Mouse (Mus musculus): Measurements from ENCODE around the gene Ezh1. TPM values are rescaled to one million over a fixed set of nuclear protein-coding genes. Genes with fewer than 3 reads are reported as not detected.

Ezh1 gene
- polyA plus RNA-seq, 1 experiment = 2.0 TPM

DNA sequence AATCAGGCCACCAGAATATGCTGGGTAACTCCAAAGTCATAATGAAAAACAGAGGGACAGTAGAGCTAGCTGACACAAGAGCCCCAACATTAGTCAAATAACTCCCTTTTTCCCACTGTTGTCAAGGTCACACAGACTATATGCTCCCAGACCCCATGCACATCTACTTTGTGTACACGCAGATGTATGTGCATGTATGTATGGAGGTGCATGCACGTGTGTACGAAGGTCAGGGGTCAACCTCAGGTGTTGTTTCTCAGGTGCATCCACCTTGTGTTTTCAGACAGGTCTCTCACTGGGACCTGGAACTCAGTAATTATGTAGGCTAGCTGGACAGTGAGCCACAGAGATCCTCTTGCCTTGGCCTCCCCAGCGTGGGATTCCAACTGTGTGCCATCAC is 40.8 kb downstream of the Ezh1 start:
- peaks cover 51% of the 10 kb centered on the region for H3K36me3 ChIP-seq (replicated peaks; ENCODE audit: low read length)
- 0 out of 2 replicates have a peak, but pooled peaks cover 4% of the 10 kb centered on the region for H3K9me3 ChIP-seq
- peaks cover 96% of the 10 kb centered on the region for H3K4me1 ChIP-seq
- H3K27me3 ChIP-seq (replicated peaks) = peaks cover 52% of the 10 kb centered on the region
- no peak for TF ChIP-seq FLI1 (IDR thresholded peaks at IDR 0.05; ENCODE audit: low read length)
- H3K4me3 ChIP-seq (replicated peaks) = no peak overlapping the region

DNA sequence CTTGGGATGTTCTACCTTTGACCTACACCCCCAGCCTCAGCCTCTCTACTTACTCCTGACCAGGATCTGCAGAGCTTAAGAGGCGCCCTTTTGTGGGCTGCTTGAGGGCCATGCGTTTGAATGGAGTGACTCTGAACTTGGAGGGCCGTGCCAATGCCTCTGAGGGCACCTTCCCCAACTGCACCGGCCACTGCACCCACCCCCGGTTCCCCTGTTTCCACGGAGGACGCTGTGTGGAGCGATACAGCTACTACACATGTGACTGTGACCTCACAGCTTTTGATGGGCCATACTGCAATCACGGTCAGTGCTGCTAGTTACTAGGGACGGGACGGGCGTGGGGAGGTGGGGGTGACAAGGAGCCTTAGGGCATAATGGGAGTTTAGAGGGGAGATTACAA is 41.3 kb downstream of the Ezh1 start:
- TF ChIP-seq FLI1 (IDR thresholded peaks at IDR 0.05; ENCODE audit: low read length) (no peak), GATA1 (IDR thresholded peaks at IDR 0.05; ENCODE audit: borderline replicate concordance, low read length) (no peak)
- H3K27me3 ChIP-seq (replicated peaks) = peaks cover 54% of the 10 kb centered on the region
- peaks cover 96% of the 10 kb centered on the region for H3K4me1 ChIP-seq
- peaks cover 51% of the 10 kb centered on the region for H3K36me3 ChIP-seq (replicated peaks; ENCODE audit: low read length)
- H3K4me3 ChIP-seq (replicated peaks) = no peak overlapping the region
- 0 out of 2 replicates have a peak, but pooled peaks cover 4% of the 10 kb centered on the region for H3K9me3 ChIP-seq

GRCm38 (mm10) chr11:101182771-101183517 is 43.3 kb downstream of the Ezh1 start:
- Histone ChIP-seq H3K9me3 (0 out of 2 replicates have a peak, but pooled peaks cover 4% of the 10 kb centered on the region), H3K4me3 (replicated peaks) (no peak overlapping the region), H3K4me1 (peaks cover 95% of the 10 kb centered on the region), H3K36me3 (replicated peaks; ENCODE audit: low read length) (peaks cover 38% of the 10 kb centered on the region), H3K27me3 (replicated peaks) (peaks cover 71% of the 10 kb centered on the region)
- TF ChIP-seq GATA1 (IDR thresholded peaks at IDR 0.05; ENCODE audit: borderline replicate concordance, low read length) (no peak), FLI1 (IDR thresholded peaks at IDR 0.05; ENCODE audit: low read length) (no peak)

DNA sequence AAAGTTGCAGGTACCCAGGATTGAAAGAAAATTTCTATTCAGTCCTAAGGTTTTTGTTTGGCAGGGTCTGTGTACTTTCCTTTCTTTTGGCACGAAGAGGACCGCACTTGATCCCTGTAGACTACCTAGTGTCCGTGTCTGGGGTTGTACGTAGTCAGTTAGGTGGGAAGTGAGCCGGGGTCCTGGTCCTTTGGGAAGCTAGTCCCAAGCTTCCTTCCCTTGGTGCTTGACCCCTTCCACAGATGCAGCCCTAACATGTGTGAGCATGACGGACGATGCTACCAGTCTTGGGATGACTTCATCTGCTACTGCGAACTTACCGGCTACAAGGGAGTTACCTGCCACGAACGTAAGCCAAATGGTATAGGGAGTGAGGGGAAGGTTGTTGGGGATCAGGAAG is 44.3 kb downstream of the Ezh1 start:
- Histone ChIP-seq H3K27me3 (replicated peaks) (peaks cover 79% of the 10 kb centered on the region), H3K4me1 (peaks cover 95% of the 10 kb centered on the region)

GRCm38 (mm10) chr11:101180846-101181740 is 45.2 kb downstream of the Ezh1 start:
- Histone ChIP-seq H3K9me3 (no peaks in the 10 kb centered on the region), H3K4me3 (replicated peaks) (peak overlapping the region; percentile 12), H3K36me3 (replicated peaks; ENCODE audit: low read length) (peaks cover 21% of the 10 kb centered on the region), H3K27me3 (replicated peaks) (peaks cover 82% of the 10 kb centered on the region), H3K4me1 (peaks cover 95% of the 10 kb centered on the region)
- TF ChIP-seq GATA1 (IDR thresholded peaks at IDR 0.05; ENCODE audit: borderline replicate concordance, low read length) (no peak), FLI1 (IDR thresholded peaks at IDR 0.05; ENCODE audit: low read length) (no peak)

More for the DNA sequence above, 44.3 kb downstream of the Ezh1 start:
- H3K4me3 ChIP-seq (replicated peaks) = no peak overlapping the region
- peaks cover 30% of the 10 kb centered on the region for H3K36me3 ChIP-seq (replicated peaks; ENCODE audit: low read length)
- no peak for TF ChIP-seq FLI1 (IDR thresholded peaks at IDR 0.05; ENCODE audit: low read length)
- TF ChIP-seq GATA1 (IDR thresholded peaks at IDR 0.05; ENCODE audit: borderline replicate concordance, low read length) = no peak
- 0 out of 2 replicates have a peak, but pooled peaks cover 4% of the 10 kb centered on the region for H3K9me3 ChIP-seq

DNA sequence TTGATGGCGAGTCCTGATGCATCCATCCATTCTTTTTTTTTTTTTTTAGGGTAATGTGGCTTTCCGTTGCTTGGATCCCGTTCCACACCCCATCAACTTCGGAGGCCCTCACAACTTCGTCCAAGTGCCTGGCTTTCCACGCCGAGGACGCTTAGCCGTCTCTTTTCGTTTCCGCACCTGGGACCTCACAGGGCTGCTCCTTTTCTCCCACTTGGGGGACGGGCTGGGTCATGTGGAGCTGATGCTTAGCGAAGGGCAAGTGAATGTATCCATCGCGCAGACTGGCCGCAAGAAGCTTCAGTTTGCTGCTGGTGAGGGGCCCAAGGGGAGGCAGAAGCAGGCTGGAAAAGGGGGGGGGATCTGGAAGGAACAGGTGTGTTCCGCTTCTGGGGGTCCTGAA is 46.0 kb downstream of the Ezh1 start:
- H3K9me3 ChIP-seq = no peaks in the 10 kb centered on the region
- H3K4me1 ChIP-seq = peaks cover 95% of the 10 kb centered on the region
- H3K36me3 ChIP-seq (replicated peaks; ENCODE audit: low read length) = peaks cover 14% of the 10 kb centered on the region
- no peak for TF ChIP-seq GATA1 (IDR thresholded peaks at IDR 0.05; ENCODE audit: borderline replicate concordance, low read length)
- no peak for TF ChIP-seq FLI1 (IDR thresholded peaks at IDR 0.05; ENCODE audit: low read length)
- peaks cover 87% of the 10 kb centered on the region for H3K27me3 ChIP-seq (replicated peaks)
- H3K4me3 ChIP-seq (replicated peaks) = no peak overlapping the region

GRCm38 (mm10) chr11:101179306-101179705 is 47.0 kb downstream of the Ezh1 start:
- H3K4me3 ChIP-seq (replicated peaks) = no peak overlapping the region
- H3K4me1 ChIP-seq = peaks cover 95% of the 10 kb centered on the region
- TF ChIP-seq GATA1 (IDR thresholded peaks at IDR 0.05; ENCODE audit: borderline replicate concordance, low read length) = no peak
- TF ChIP-seq FLI1 (IDR thresholded peaks at IDR 0.05; ENCODE audit: low read length) = no peak
- peaks cover 88% of the 10 kb centered on the region for H3K27me3 ChIP-seq (replicated peaks)
- peaks cover 11% of the 10 kb centered on the region for H3K36me3 ChIP-seq (replicated peaks; ENCODE audit: low read length)
- no peaks in the 10 kb centered on the region for H3K9me3 ChIP-seq

DNA sequence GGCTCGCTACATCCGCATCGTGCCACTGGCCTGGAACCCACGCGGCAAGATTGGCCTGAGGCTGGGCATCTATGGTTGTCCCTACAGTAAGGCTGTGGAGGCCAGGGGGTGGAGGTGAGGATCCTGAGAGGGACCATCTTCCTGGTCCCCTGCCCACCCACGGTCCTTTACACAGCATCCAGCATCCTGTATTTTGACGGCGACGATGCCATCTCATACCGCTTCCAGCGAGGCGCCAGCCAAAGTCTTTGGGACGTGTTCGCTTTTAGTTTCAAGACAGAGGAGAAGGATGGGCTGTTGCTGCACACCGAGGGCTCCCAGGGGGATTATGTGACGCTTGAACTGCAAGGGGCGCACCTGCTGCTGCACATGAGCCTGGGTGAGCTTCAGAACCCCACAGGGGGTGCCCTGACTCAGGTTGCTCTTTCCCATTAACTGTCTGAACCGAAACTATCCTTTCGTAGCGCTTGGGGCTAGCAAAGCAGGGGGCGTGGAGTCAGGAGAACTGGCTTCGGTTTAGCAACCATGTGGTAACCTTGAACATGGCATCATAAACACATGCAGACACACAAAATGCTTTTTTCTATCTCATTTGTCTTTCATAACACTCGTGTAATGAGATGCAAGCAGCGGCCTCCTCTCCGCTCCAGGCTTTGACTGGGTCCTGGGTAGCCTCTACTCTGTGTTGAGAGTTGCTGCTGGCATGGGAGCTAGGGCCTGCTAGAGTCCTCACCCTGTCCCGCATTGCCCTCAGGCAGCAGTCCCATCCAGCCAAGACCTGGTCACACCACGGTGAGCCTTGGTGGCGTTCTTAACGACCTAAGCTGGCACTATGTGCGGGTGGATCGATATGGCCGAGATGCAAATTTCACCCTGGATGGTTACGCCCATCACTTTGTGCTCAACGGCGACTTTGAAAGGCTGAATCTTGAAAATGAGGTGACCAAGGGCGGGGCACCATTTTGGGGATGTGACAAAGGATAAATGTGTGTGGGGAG is 47.9 kb downstream of the Ezh1 start:
- no peak for TF ChIP-seq GATA1 (IDR thresholded peaks at IDR 0.05; ENCODE audit: borderline replicate concordance, low read length)
- no peak for TF ChIP-seq FLI1 (IDR thresholded peaks at IDR 0.05; ENCODE audit: low read length)
- Histone ChIP-seq H3K9me3 (no peaks in the 10 kb centered on the region), H3K4me3 (replicated peaks) (peak overlapping the region; percentile 64), H3K36me3 (replicated peaks; ENCODE audit: low read length) (peaks cover 8% of the 10 kb centered on the region), H3K27me3 (replicated peaks) (peaks cover 88% of the 10 kb centered on the region), H3K4me1 (peaks cover 97% of the 10 kb centered on the region)

Measured in megakaryocyte, embryonic 14.5 days (primary cell).